Mouse (Mus musculus) ovary, adult 18-20 months (tissue): ENCODE measurements around the gene Mrpl37.

Experiments
- DNase-seq: peaks from one replicate; pipeline ENCODE4 v3.0.0; 2022; ENCODE audit warnings: low spot score, mixed read lengths

Gene Mrpl37

DNA sequence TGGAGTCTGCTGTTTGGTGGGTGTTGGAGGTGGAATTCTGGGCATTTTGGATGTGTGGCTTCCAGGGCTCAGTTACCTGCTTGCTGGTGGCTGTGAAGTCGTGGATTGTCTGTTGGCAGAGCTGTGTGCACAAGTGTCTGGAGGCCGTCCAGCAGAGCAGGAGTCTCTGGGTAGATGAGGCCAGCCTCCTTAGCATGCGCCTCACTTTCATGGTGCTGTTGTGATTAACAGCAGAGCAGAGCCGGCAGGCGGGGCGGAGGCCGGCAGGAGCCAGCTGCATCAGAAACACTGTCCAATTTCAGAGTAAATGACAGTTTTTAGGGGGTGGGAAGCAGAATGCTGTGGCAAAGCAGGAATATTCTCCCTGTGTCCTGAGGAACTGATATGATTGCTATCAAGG lies 47.6 kb downstream of the Mrpl37 start:
- no peak for DNase-seq

DNA sequence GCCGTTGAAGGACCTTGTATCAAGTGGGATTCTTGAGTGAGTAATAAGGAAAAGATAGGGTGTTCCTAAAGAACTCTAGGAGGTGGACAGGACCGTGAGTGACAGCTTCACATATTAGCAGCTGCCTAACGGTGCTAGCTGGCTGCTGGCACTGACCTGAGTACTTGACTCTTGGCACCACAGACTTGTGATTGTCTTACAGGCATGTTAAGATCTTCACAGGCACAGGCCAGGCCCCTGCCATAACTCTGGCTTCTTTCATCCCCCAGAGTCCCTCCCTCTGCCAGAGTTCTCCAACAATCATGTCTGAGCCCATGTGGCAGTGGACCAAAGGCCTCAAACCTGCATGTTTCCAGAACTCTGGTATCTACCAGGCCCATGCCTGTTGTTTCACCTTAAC lies 48.1 kb downstream of the Mrpl37 start:
- no peak for DNase-seq

DNA sequence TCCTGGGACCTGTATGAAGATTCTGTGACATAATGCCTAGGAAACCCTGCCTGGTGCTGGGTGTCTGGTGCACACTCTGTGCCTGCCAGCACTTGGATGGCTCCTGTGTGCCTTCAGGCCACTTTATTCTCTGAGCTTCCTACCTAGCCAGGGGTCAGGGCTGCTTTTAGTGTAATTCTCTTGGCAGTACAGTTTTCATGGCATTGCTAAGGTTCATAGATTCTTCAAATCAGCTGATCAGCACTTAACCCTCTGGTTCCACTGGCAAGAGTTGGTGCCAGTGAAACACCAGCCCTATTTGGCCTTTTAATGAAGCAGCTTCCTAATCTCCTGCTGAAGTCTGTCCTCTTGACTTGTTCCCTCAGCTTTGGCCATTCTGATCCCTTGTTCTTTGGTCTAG lies 49.4 kb downstream of the Mrpl37 start:
- DNase-seq: no peak

DNA sequence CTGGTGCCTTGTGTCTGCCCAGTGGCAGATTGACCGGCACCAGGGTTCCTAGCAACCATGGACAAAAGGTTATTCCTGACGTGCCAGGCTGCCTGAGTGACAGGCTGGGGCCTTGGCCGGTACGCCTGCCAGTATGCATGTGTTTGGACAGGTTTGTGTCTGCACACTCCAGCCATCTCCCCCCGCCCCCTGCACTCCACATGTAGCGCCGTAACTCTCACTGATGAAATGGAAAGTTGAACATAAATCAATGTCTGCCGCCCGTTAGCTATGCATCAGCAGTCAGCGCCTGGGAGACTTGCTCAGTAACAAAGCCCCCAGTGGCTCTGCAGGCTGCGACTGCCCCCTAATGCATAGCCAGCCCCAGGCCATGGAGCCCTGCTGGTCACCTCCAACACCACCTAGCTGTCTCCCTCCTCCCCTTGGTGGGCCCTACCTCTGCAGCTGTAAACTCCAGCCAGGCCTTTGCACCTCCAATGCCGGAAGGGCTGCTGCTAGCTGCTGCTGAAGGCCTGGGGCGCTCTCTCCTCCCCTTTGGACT lies 50.6 kb downstream of the Mrpl37 start:
- DNase-seq: no peak

DNA sequence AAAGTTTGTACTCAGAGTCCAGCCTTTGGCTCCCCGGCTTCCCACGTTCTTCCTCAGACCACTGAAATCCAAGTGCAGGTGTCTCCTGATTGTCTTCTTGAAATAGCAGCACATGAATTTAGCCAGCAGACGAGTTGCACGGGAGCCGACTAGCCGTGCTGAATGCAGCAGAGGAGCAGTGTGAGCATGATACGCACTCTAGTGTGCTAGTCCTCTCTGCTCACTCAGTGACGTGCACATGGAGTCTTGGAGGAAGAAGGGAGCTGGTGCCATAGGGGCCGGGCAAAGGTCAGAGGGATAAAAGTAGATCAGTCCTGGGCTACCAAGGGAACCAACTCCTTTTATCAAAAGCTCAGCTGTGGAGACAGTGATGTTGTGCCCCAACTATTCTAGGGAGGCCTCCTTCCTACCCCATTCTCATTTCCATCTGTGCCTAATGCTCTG lies 52.8 kb downstream of the Mrpl37 start:
- no peak for DNase-seq

DNA sequence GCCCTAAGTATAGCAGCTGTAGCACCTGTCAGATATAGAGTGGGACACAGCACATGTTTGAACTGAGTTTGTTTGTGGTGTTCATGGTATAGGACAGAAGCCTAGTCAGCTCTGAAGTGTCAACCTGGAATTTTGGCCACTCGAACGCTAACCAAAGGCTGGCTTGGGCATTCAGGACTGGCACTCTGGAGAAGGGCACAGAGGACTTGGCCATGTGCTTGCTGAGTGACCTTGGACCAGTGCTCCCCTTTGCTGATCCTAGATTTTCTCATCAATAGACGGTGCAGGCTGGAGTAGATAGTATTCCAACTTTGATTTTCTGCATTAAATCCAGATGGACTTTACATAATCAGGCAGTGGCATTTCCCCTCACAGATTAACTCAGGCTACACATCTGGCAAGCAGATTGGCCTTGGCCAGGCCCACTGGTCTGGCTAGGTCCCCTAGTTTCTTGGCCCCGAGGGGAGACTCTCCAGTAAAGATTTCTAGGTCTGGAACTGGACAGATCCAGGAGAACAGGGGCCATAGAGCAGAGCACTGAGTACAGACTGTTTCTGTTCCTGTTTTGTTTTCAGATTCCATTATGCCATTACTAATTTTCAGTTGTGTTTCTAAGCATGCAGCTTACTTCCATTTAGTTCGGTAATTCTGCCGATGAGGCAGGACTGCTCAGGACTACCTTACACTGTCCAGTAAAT lies 53.4 kb downstream of the Mrpl37 start:
- DNase-seq: no peak

DNA sequence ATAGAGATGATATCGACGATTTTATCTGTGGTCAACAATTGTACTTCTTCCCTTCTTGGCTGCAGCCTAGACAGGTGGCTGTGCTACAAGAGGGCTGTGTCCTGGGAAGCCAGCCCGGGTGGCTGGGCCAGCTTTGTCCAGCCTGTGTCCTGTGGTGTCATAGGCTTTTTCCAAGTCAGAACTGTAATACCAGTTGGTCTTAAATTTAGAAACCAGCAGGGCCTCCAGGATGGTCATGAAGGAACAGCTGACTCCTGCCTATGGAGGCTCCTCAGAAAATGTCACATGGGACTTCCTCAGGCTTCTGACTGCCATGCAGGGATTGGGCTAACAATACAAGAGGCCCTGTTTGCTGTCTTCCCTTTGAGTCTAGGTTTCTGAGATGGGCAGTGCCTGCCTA lies 54.1 kb downstream of the Mrpl37 start:
- DNase-seq: no peak

DNA sequence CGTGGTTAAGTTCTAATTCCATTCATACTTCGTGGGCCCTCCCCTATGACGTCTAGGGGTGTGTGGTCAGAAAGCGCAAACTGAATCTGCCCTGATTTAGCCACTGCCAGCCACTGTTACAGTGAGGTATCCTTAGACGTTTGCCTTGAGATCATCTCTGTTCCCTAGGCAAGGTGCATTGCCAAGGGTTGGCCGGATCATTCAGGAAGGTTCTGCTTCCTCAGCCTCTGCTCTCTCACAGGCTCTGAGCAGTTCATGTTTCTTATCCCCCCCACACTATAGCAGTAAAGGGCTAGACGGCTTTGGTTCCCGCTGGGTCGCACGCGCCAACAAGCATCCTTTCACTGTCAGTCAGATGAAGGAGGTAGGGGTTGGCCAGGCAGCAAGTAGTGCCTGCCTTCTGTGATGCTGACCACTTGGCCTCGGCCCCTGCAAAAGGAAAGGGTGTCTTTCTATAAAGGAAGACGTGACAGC lies 54.6 kb downstream of the Mrpl37 start:
- no peak for DNase-seq

DNA sequence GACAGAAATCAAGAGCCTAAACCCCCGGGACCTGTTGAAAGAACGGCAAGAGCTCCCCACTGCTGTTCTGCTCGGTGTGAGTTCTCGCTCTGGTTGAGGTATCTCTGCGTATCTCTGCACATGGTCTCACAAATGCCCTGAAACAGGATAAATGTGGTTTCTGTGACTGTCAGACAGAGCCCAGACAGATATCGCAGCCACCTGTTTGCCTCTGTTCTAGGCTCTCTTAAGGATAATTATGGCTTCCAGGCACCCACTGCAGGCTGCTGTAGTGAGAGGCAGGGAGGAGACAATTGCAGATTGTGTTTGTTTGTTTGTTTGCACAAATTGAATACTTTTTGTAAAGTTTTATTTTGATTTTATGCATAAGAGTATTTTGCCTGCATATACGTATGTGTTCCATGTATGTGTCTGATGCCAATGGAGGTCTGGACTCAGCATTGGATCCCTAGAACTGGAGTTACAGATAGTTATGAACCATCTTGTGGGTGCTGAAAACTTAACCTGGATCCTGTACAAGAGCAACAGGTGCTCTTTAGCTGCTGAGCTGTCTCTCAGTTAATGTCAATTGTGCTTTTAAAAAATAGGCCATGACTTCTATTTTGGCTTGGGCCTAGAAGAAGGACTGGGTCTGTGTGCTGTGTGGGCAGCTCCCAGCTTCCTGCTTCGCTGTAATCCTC lies 55.2 kb downstream of the Mrpl37 start:
- DNase-seq: no peak

DNA sequence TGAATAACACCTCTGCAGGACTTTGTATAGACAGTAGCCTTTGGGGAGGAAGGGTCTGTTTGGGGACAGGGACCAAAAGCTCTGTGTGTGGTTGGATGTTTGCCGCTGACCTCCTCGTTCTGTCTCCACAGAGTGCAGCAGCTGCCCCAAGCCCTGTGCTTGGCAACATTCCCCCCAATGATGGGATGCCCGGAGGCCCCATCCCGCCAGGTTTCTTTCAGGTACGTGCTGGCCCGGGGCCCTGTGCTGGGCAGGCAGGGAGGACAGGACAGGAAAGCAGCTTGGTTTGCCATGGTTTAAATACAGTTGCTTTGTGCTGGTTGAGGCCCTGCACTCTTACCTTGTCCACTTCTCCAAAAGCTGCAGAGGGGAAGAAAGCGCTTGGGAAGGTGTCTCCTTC lies 57.1 kb downstream of the Mrpl37 start:
- DNase-seq: no peak

DNA sequence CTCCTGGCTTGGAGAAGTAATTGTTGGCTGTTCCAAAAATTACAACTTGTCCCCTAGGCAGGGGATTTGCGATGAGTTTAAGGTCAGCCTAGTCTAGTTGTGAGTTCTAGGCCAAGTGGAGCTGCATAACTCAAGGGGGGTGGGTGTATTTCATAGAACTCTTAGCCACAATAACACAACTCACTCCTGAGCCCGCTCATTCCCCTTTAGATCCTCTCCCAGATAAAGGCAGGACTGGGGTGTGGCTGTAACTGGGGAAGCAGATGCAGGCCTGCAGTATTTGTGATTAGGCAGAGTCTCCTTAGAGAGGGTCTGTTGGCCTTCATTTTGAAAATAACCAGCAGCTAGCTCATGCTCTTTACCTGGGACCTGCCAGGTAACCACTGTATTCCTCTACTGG lies 58.5 kb downstream of the Mrpl37 start:
- no peak for DNase-seq

DNA sequence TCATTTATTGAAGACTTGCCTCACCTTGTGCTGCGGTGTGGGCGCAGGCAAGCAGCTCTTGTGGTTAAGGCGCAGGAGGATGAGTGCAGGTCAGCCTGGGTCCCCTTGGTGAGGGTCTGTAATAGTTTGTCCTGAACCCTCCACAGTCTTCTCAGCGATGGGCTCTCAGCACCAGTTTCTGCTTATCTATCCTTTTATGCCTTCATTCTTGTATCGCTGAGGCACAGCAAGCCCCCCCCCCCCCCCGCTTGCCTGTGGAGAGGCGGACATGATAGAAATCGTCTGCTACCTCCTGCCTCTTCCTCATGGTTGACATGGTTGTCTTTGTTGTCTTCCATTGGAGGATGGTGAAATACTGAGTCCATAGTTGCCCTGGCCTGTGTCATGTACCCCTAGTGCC lies 59.3 kb downstream of the Mrpl37 start:
- no peak for DNase-seq

DNA sequence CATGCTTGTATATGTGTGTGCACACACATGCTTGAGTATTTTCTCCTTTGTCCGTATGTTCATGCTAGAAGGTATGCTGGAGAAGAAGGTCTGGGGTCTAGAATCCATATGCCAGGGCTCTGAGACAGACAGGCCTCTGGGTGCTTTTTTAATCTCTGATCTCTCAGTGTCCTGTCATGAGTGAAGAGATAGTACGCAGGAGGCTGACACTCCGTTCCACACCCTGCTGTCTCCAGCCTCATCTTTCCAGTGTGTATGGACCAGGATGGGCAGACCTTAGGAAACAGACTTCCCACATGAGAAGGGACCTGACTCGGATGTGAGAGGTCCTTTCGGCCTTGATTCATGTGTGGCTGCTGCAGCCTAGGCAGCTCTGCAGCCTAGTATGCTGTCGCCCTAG lies 59.9 kb downstream of the Mrpl37 start:
- DNase-seq: no peak

DNA sequence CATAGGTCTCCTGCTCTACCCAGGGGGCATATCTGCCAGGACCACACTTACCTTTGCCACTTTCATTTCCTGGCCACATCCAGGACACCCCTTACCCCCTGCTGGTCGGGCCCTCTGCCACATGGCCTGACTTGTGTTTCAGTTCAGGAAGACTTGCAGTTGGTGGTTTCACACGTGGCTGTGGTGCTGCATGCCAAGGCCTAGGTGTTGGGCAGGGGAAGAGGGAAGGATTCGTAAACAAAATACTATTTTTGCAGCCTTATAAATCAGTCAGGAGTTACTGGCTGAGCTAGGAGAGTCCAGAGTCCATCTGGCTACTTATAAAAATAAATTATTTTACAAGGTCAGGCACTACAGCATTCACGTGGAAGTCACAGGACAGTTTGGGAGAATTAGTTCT lies 60.4 kb downstream of the Mrpl37 start:
- DNase-seq: no peak
